Mouse (Mus musculus) hindbrain, embryonic 11.5 days (tissue): ENCODE data around the gene Agpat1. TPM values are rescaled to one million over a fixed set of nuclear protein-coding genes. Genes with fewer than 3 reads are reported as not detected.

Source experiments
- ATAC-seq: fragments of 200-750 bp; cut with Nextera tagmentation; 2 replicates; pipeline ENCODE4 v1.8.0; 2017; ENCODE audit warnings: mild to moderate bottlenecking, moderate TSS enrichment, moderate library complexity; ENCODE audit not compliant: low FRiP score
- DNase-seq: peaks from one replicate; pipeline ENCODE4 v3.0.0-alpha.2; 2015; ENCODE audit warnings: low spot score
- H3K27ac ChIP-seq: fragments of 300-500 bp; sonication (generic); 2 replicates; pipeline ENCODE4 v1.5.1; 2014; ENCODE audit warnings: mild to moderate bottlenecking, low read depth, low read length
- H3K27me3 ChIP-seq: fragments of 300-500 bp; sonication (generic); 2 replicates; pipeline ENCODE4 v1.6.1; 2014; ENCODE audit warnings: mild to moderate bottlenecking, low read length, moderate library complexity, mixed read lengths; ENCODE audit not compliant: control insufficient read depth, insufficient read depth
- H3K36me3 ChIP-seq: fragments of 300-500 bp; sonication (generic); 2 replicates; pipeline ENCODE4 v1.6.1; 2014; ENCODE audit warnings: mild to moderate bottlenecking, low read length, moderate library complexity, mixed read lengths; ENCODE audit not compliant: control insufficient read depth, insufficient read depth
- H3K4me1 ChIP-seq: fragments of 300-500 bp; sonication (generic); replicated peaks from 2 replicates; pipeline ENCODE4 v1.6.1; 2014; ENCODE audit warnings: low read length, mixed read lengths; ENCODE audit not compliant: control insufficient read depth, insufficient read depth
- H3K4me2 ChIP-seq: fragments of 300-500 bp; sonication (generic); replicated peaks from 2 replicates; pipeline ENCODE4 v1.6.1; 2014; ENCODE audit warnings: mild to moderate bottlenecking, low read depth, low read length
- H3K4me3 ChIP-seq: fragments of 300-500 bp; sonication (generic); 2 replicates; pipeline ENCODE4 v1.5.1; 2014; ENCODE audit warnings: low read depth, low read length
- H3K9ac ChIP-seq: fragments of 300-500 bp; sonication (generic); 2 replicates; pipeline ENCODE4 v1.6.1; 2014; ENCODE audit warnings: low read depth, low read length
- H3K9me3 ChIP-seq: fragments of 300-500 bp; sonication (generic); 2 replicates; pipeline ENCODE4 v1.6.1; 2016; ENCODE audit warnings: low read length; ENCODE audit not compliant: control insufficient read depth
- WGBS: fragments of 180-500 bp; shearing (Covaris S2); extraction: QIAGEN DNeasy Blood & Tissue Kit; methylation state at CpG from one replicate; pipeline ENCODE4 v1.1.7; 2014; 5-methylcytosine and 5-hydroxymethylcytosine counted together
- polyA plus RNA-seq: library from polyadenylated mRNA; unstranded; fragments of >200 nt; fragmentation: Nextera tagmentation; extraction: Ambion mirVana; gene quantifications from 2 replicates; pipeline ENCODE4 v1.2.1, GENCODE M21; 2014

Agpat1 gene
- polyA plus RNA-seq, 1 experiment from 2014 or later = 81.2 TPM

- Histone ChIP-seq H3K36me3 (no peaks in the 10 kb centered on the region), H3K27ac (no peak overlapping the region), H3K4me1 (peaks cover 3% of the 10 kb centered on the region; the same call in 1 of the 2 replicates), H3K4me2 (no peak overlapping the region), H3K4me3 (no peak overlapping the region), H3K9ac (no peak overlapping the region), H3K9me3 (no peaks in the 10 kb centered on the region), H3K27me3 (0 out of 2 replicates have a peak, but pooled peaks cover 2% of the 10 kb centered on the region)
- ATAC-seq = no peak
- 74% methylated on average over 11 of the region's 11 CpGs for WGBS
- DNase-seq = no peak
Measured at GRCm38 (mm10) chr17:34563354-34563753, 40.7 kb upstream of the Agpat1 start.

GRCm38 (mm10) chr17:34564003-34564421 lies 40.0 kb upstream of the Agpat1 start, which contains the start of gene Notch4:
Notch4 (plus strand) TSS chr17:34564268.
- WGBS = 15% methylated on average over 6 of the region's 6 CpGs
- Histone ChIP-seq H3K27ac (0 out of 2 replicates have a peak within 1 kb of the TSS, but pooled peaks have one; percentile 42), H3K4me2 (no peak within 1 kb of the TSS), H3K9ac (peak within 1 kb of the TSS; percentile 47; the same call in 1 of the 2 replicates), H3K4me1 (peaks cover 3% of the 10 kb centered on the region; the same call in 1 of the 2 replicates), H3K4me3 (no peak within 1 kb of the TSS), H3K36me3 (no peaks in the 10 kb centered on the region), H3K9me3 (no peaks in the 10 kb centered on the region), H3K27me3 (0 out of 2 replicates have a peak, but pooled peaks cover 2% of the 10 kb centered on the region)
- DNase-seq = peak; percentile 17
- ATAC-seq = no peak; the same call in 1 of the 2 replicates

- no peak overlapping the region for H3K27ac ChIP-seq
Measured at GRCm38 (mm10) chr17:34564796-34565195, 39.3 kb upstream of the Agpat1 start.

GRCm38 (mm10) chr17:34567311-34567710 lies 36.8 kb upstream of the Agpat1 start:
- no peaks in the 10 kb centered on the region for H3K9me3 ChIP-seq
- DNase-seq = no peak

More at GRCm38 (mm10) chr17:34564796-34565195, 39.3 kb upstream of the Agpat1 start:
- no peaks in the 10 kb centered on the region for H3K9me3 ChIP-seq
- peaks cover 3% of the 10 kb centered on the region; the same call in 1 of the 2 replicates for H3K4me1 ChIP-seq
- H3K9ac ChIP-seq = peak overlapping the region; percentile 47; the same call in 1 of the 2 replicates
- H3K4me2 ChIP-seq = no peak overlapping the region
- H3K36me3 ChIP-seq = no peaks in the 10 kb centered on the region
- ATAC-seq (no peak), DNase-seq (no peak)
- 54% methylated on average over 3 of the region's 3 CpGs for WGBS
- H3K27me3 ChIP-seq = 0 out of 2 replicates have a peak, but pooled peaks cover 2% of the 10 kb centered on the region
- H3K4me3 ChIP-seq = no peak overlapping the region

GRCm38 (mm10) chr17:34568421-34568820 lies 35.6 kb upstream of the Agpat1 start:
- Histone ChIP-seq H3K9me3 (no peaks in the 10 kb centered on the region), H3K4me3 (no peak overlapping the region), H3K4me2 (no peak overlapping the region), H3K36me3 (no peaks in the 10 kb centered on the region), H3K27ac (no peak overlapping the region), H3K27me3 (0 out of 2 replicates have a peak, but pooled peaks cover 2% of the 10 kb centered on the region), H3K9ac (no peak overlapping the region), H3K4me1 (peaks cover 3% of the 10 kb centered on the region; the same call in 1 of the 2 replicates)
- WGBS = 74% methylated on average over 13 of the region's 13 CpGs
- DNase-seq (no peak), ATAC-seq (no peak)

More at GRCm38 (mm10) chr17:34567311-34567710, 36.8 kb upstream of the Agpat1 start:
- peaks cover 3% of the 10 kb centered on the region; the same call in 1 of the 2 replicates for H3K4me1 ChIP-seq
- H3K9ac ChIP-seq = no peak overlapping the region
- 0 out of 2 replicates have a peak, but pooled peaks cover 2% of the 10 kb centered on the region for H3K27me3 ChIP-seq
- no peak overlapping the region for H3K4me2 ChIP-seq
- ATAC-seq = no peak
- no peak overlapping the region for H3K27ac ChIP-seq
- 61% methylated on average over 9 of the region's 9 CpGs for WGBS
- no peak overlapping the region for H3K4me3 ChIP-seq
- H3K36me3 ChIP-seq = no peaks in the 10 kb centered on the region

GRCm38 (mm10) chr17:34569919-34570318 lies 34.1 kb upstream of the Agpat1 start:
- Histone ChIP-seq H3K4me1 (no peaks in the 10 kb centered on the region), H3K27me3 (no peaks in the 10 kb centered on the region), H3K9ac (no peak overlapping the region), H3K27ac (no peak overlapping the region), H3K4me3 (no peak overlapping the region), H3K36me3 (no peaks in the 10 kb centered on the region), H3K4me2 (no peak overlapping the region), H3K9me3 (no peaks in the 10 kb centered on the region)
- no peak for DNase-seq
- ATAC-seq = no peak
- WGBS = 71% methylated on average over 4 of the region's 4 CpGs

GRCm38 (mm10) chr17:34571875-34572274 lies 32.2 kb upstream of the Agpat1 start:
- Histone ChIP-seq H3K27me3 (no peaks in the 10 kb centered on the region), H3K4me3 (no peak overlapping the region), H3K9ac (no peak overlapping the region), H3K27ac (no peak overlapping the region), H3K9me3 (no peaks in the 10 kb centered on the region), H3K4me1 (no peaks in the 10 kb centered on the region), H3K36me3 (no peaks in the 10 kb centered on the region), H3K4me2 (no peak overlapping the region)
- 8% methylated on average over 5 of the region's 5 CpGs for WGBS
- ATAC-seq (no peak), DNase-seq (no peak)

GRCm38 (mm10) chr17:34572361-34572760 lies 31.7 kb upstream of the Agpat1 start:
- no peaks in the 10 kb centered on the region for H3K27me3 ChIP-seq
- DNase-seq (peak; percentile 30), ATAC-seq (no peak)
- no peak overlapping the region for H3K4me2 ChIP-seq
- no peaks in the 10 kb centered on the region for H3K4me1 ChIP-seq
- H3K36me3 ChIP-seq = no peaks in the 10 kb centered on the region
- H3K4me3 ChIP-seq = no peak overlapping the region
- no peak overlapping the region for H3K27ac ChIP-seq
- no peak overlapping the region for H3K9ac ChIP-seq
- no peaks in the 10 kb centered on the region for H3K9me3 ChIP-seq
- WGBS = 7% methylated on average over 15 of the region's 15 CpGs

- H3K4me1 ChIP-seq = no peaks in the 10 kb centered on the region
- DNase-seq = no peak
- H3K36me3 ChIP-seq = no peaks in the 10 kb centered on the region
- no peak overlapping the region for H3K4me2 ChIP-seq
- WGBS = 76% methylated on average over 5 of the region's 5 CpGs
- H3K4me3 ChIP-seq = no peak overlapping the region
- no peaks in the 10 kb centered on the region for H3K9me3 ChIP-seq
- no peaks in the 10 kb centered on the region for H3K27me3 ChIP-seq
- H3K27ac ChIP-seq = no peak overlapping the region
- no peak overlapping the region for H3K9ac ChIP-seq
- ATAC-seq = no peak
Measured at GRCm38 (mm10) chr17:34576577-34576976, 27.5 kb upstream of the Agpat1 start.
